Mouse (Mus musculus): ENCODE data around the gene Mafg. TPM values are rescaled to one million over a fixed set of nuclear protein-coding genes. Genes with fewer than 3 reads are reported as not detected.
A peak's percentile ranks its signal among the peaks of the same experiment; 100 is the strongest.

Gene Mafg
- polyA plus RNA-seq, 1 experiment from 2014 or later = 19.8 TPM

DNA sequence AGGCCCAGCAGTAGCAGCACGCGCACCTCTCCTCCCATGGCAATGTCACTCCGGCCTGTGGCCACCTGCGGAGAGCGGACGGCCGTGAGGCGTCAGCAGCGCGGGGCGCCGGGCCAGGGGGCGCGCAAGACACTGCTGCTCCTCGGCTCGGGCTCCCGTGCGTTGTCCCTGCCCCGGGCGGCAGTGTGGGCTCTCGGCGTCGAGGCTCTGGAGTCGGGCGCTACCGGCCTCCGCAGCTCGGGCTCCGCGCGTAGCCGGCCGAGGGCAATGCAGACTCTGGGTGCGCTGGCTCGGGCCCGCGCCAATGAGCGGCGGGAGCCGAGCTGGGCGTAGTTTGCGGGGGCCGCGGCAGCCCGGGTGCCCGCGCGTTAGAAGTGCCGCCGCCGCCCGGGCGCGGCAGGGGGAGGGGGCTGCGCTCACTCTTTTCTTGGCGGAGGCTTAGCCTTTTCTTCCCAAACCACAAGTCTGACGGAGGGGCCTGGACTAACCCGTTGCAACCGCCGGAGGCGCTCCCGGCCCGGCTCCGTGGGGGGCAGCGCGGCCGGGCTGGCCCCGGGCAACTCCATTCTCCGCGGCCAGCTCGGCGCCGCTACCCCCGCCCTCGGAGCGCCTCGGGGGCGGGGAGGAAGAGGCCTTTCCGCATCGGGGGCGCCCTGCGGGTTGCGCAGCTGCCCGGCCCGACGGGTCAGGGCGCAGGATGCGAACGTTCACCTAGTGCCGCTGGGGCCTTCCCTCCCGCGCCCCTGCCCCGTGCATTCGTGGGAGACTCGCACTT lies 27.1 kb upstream of the Mafg start:
- DNase-seq (ENCODE audit: low spot score) = peak; percentile 67
- Histone ChIP-seq H3K4me3 (peak overlapping the region; percentile 53), H3K27ac (replicated peaks) (peak overlapping the region; percentile 69), H3K27me3 (ENCODE audit: low read depth, poor library complexity, severe bottlenecking) (peaks cover 99% of the 10 kb centered on the region), H3K9me3 (replicated peaks) (no peaks in the 10 kb centered on the region), H3K4me1 (peaks cover 36% of the 10 kb centered on the region), H3K36me3 (no peaks in the 10 kb centered on the region)
- under 1% methylated on average over 95 of the region's 95 CpGs for WGBS

DNA sequence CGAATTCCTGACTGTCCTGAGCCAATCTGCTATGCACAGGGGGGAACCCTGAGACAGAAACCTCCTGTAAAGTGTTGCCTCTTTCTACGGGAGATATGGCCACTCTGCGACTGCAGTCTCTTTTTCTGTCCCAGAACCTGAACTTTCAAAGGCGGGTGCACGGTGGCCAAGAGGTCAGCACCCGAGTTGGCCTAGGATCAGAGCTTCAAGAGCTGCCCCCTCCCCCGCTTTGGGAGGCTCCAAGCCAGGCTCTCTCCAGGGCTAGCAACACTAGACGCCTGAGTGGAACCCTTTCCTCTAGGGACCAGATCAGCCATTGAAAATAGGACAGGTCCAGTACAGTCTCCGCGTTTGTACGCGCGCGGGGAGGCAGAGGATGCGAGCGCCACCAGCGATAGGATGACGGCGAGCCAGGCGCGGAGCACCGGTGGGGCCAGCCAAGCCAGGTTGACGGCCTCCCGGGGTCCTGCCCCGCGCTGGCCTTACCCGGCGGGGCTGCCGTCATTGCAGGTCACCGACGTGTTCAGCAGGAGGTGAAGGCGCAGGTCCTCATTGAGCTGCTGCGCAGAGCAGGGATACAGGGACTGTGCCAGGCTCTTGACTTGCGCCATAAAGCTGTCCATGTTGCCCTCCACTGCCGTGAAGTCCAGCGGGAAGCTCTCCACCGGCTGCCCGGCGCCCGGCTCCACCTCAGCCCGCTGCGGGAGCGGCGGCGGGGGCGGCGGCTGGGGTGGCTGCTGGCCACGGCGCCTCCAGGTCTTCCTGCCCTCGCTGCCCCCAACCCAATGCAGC lies 26.3 kb upstream of the Mafg start:
- Histone ChIP-seq H3K36me3 (no peaks in the 10 kb centered on the region), H3K4me3 (peak overlapping the region; percentile 53), H3K27me3 (ENCODE audit: low read depth, poor library complexity, severe bottlenecking) (peaks cover 93% of the 10 kb centered on the region), H3K4me1 (peaks cover 33% of the 10 kb centered on the region), H3K9me3 (replicated peaks) (no peaks in the 10 kb centered on the region), H3K27ac (replicated peaks) (peak overlapping the region; percentile 69; the same call in 1 of the 2 replicates)
- no peak for DNase-seq (ENCODE audit: low spot score)
- 3% methylated on average over 50 of the region's 50 CpGs for WGBS

DNA sequence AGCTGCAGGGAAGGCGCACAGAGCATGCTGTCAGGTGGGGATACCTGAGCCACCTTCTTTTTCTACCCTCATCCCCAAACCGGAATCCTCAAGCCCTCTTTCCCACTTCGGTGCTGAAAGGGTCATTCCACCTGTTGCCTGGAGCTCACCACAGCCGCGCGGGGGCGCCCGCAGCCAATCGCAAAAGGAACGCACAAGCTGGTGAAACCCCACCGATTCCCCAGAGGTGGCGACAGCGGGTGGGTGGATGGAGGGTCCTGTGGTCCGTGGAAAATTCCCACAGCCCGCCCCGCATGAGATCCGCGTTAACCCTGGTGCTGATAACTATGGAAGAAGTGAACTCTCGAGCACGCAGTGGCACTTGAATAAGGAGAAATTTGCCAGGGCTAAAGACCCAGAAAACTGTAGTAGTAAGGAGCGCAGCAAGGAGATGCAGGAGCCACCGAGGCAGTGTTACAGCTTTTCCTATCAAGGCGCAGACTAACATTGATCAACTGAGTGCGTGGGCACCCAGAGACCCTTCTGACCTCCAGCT lies 25.5 kb upstream of the Mafg start:
- peak overlapping the region; percentile 53 for H3K4me3 ChIP-seq
- WGBS = 3% methylated on average over 24 of the region's 24 CpGs
- peak; percentile 78 for DNase-seq (ENCODE audit: low spot score)
- H3K9me3 ChIP-seq (replicated peaks) = no peaks in the 10 kb centered on the region
- H3K36me3 ChIP-seq = no peaks in the 10 kb centered on the region
- H3K27ac ChIP-seq (replicated peaks) = no peak overlapping the region
- peaks cover 33% of the 10 kb centered on the region for H3K4me1 ChIP-seq
- H3K27me3 ChIP-seq (ENCODE audit: low read depth, poor library complexity, severe bottlenecking) = peaks cover 89% of the 10 kb centered on the region

DNA sequence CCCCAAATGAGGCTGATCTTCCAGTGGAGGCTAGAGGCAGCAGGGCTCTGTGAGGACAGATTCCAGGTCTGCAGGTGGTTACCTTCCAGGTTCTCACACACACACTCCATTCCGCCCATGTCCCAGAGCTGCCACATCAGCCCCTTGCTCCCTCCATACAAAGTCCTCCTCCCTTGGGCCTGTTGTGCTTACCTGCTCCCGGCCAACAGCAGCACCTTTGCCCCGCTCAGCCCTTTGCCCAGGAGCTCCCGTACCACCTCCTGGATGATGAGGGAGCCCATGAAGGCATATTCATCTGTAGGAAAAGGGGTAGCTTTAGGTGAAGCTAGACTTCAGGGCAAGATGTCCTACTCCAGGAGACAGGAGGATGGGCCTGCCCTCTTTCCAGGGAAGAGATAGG lies 23.9 kb upstream of the Mafg start:
- Histone ChIP-seq H3K27me3 (ENCODE audit: low read depth, poor library complexity, severe bottlenecking) (peaks cover 73% of the 10 kb centered on the region), H3K9me3 (replicated peaks) (no peaks in the 10 kb centered on the region), H3K4me1 (peaks cover 29% of the 10 kb centered on the region), H3K27ac (replicated peaks) (no peak overlapping the region), H3K36me3 (no peaks in the 10 kb centered on the region), H3K4me3 (no peak overlapping the region)
- 83% methylated on average over 4 of the region's 4 CpGs for WGBS
- DNase-seq (ENCODE audit: low spot score) = no peak

DNA sequence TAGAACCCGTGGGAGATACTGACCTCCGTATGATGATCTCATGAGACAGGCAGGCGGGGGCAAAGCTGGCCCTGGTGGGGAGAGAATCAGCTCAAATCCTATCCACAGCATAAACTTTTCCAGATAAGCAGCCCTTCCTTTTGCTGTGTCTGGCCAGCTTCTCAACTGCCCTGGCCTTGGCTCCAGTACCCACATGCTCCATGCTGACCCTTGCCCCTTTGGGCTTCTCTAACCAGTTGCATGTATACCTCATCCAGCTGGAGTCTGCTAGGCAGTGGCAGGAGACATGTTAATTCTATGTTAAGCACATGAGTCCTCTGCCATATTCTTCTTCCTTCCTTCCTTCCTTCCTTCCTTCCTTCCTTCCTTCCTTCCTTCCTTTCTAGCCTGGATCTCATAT lies 21.3 kb upstream of the Mafg start:
- H3K4me3 ChIP-seq = no peak overlapping the region
- DNase-seq (ENCODE audit: low spot score) = no peak
- no peak overlapping the region for H3K27ac ChIP-seq (replicated peaks)
- H3K27me3 ChIP-seq (ENCODE audit: low read depth, poor library complexity, severe bottlenecking) = peaks cover 47% of the 10 kb centered on the region
- peaks cover 13% of the 10 kb centered on the region for H3K4me1 ChIP-seq
- WGBS = 88% methylated on average over 3 of the region's 3 CpGs
- no peaks in the 10 kb centered on the region for H3K9me3 ChIP-seq (replicated peaks)
- H3K36me3 ChIP-seq = no peaks in the 10 kb centered on the region

DNA sequence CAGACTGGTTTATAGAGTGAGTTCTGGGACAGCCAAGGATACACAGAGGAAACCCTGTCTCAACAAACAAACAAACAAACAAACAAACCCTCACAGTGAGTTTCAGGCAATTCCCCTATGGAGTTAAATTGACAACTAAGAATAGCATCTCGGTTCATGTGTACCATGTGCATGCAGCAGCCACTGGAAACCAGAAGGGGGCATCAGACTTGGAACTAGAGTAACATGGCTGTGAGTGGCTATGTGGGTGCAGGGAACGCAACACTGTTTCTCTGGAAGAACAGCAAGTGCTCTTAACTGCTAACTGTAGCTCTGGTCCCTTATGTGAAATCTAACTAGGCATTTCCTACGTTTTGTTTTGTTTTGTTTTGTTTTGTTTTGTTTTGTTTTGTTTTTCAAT lies 18.5 kb upstream of the Mafg start:
- Histone ChIP-seq H3K27me3 (ENCODE audit: low read depth, poor library complexity, severe bottlenecking) (peaks cover 30% of the 10 kb centered on the region), H3K27ac (replicated peaks) (no peak overlapping the region), H3K4me1 (peaks cover 9% of the 10 kb centered on the region), H3K36me3 (no peaks in the 10 kb centered on the region), H3K9me3 (replicated peaks) (no peaks in the 10 kb centered on the region), H3K4me3 (no peak overlapping the region)
- 63% methylated on average over 3 of the region's 3 CpGs for WGBS
- DNase-seq (ENCODE audit: low spot score) = no peak

DNA sequence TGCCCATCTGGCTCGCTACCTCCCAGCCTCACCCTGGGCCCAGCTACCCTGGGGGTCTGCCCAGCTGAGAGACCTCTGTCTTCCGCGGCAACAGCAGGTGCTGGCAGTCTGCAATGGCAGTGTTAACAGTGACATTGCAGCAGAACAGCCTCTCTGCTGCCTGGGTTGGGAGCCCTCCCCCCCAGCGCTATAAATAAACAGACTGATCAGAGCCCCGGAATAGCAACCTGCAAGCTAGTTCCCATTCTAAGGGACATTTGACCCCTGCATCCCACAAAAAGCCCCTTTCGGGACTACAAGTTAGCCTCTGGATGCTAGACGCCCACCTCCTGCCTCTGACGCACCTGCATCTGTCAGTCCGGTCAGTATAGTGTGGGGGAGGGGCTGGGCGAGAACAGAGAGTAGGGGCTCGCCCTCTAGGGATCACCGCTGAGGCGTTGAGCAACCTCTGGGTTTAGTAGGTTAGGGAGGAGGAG lies 14.6 kb upstream of the Mafg start, which contains the start of gene Myadml2:
Gene Myadml2, minus strand, starts transcription at position 158 of the 476 bp plus-strand sequence.
- H3K36me3 ChIP-seq = no peaks in the 10 kb centered on the region
- no peaks in the 10 kb centered on the region for H3K9me3 ChIP-seq (replicated peaks)
- peak within 1 kb of the TSS; percentile 33 for H3K4me3 ChIP-seq
- peaks cover 20% of the 10 kb centered on the region for H3K4me1 ChIP-seq
- DNase-seq (ENCODE audit: low spot score) = no peak
- H3K27ac ChIP-seq (replicated peaks) = peak within 1 kb of the TSS; percentile 30; the same call in 1 of the 2 replicates
- H3K27me3 ChIP-seq (ENCODE audit: low read depth, poor library complexity, severe bottlenecking) = peaks cover 25% of the 10 kb centered on the region
- WGBS = 7% methylated on average over 13 of the region's 13 CpGs

DNA sequence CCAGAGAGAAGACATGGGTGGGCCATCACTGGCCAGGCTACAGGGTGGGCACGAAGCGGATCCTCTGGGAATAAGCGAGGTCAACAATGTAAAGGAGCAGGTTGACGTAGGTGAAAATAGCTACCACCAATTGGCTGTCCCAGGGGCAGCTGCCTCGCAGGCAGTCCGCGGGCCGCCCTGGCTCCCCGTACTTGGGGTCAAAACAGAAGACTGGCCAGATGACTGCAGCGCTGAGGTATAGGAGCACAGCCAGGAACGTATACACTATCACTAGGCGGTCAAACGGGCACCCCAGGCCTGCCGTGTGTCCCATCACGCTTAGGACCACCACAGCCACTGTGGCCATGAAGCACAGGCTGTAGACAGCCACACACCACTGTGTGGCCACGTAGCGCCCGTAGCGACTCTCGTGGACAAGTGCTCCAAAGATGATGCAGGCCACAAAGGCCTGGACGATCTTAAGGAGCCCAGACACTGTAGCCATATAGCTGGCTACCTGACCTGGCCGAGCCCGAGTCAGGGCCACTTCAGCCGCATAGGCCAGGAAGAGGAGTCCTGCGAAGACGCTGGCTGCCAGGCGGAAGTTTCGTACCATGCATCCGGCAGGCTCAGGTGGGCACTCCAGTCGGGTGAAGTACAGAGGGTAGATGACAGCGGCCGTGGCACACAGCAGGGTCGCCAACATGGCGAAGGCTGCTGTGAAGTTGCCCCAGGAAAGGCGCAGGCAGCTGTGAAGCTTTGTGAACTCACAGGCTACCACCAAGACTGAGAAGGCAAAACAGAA lies 13.8 kb upstream of the Mafg start:
- DNase-seq (ENCODE audit: low spot score) = no peak
- Histone ChIP-seq H3K36me3 (no peaks in the 10 kb centered on the region), H3K4me1 (peaks cover 28% of the 10 kb centered on the region), H3K27ac (replicated peaks) (no peak overlapping the region), H3K27me3 (ENCODE audit: low read depth, poor library complexity, severe bottlenecking) (peaks cover 33% of the 10 kb centered on the region), H3K4me3 (no peak overlapping the region), H3K9me3 (replicated peaks) (no peaks in the 10 kb centered on the region)
- 79% methylated on average over 35 of the region's 35 CpGs for WGBS

DNA sequence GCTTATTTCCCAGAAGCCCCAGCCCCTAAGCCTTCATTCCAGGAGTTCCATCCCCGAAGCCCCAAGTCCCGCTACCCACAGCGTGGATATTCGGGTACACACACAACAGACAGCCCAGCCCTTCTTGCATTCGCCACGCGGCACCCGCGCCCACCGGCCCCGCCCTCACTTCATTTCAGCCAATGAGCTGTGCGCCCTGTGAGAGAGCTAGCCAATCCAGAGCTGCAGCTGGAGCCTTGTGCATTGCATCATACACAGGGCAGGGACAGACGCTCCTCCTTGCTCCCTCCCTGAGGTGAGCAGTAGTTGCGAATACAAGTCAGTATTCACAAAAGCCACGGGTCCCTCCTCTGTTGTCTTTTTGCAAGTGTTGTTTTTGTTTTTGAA lies 10.2 kb upstream of the Mafg start, which contains the start of gene Pycr1:
Gene Pycr1, minus strand, starts transcription at position 169 of the 387 bp plus-strand sequence.
- Histone ChIP-seq H3K36me3 (no peaks in the 10 kb centered on the region), H3K4me1 (peaks cover 40% of the 10 kb centered on the region), H3K27me3 (ENCODE audit: low read depth, poor library complexity, severe bottlenecking) (peaks cover 45% of the 10 kb centered on the region), H3K27ac (replicated peaks) (peak within 1 kb of the TSS; percentile 87), H3K9me3 (replicated peaks) (no peaks in the 10 kb centered on the region), H3K4me3 (peak within 1 kb of the TSS; percentile 68)
- DNase-seq (ENCODE audit: low spot score) = peak; percentile 95
- WGBS = under 1% methylated on average over 15 of the region's 15 CpGs

DNA sequence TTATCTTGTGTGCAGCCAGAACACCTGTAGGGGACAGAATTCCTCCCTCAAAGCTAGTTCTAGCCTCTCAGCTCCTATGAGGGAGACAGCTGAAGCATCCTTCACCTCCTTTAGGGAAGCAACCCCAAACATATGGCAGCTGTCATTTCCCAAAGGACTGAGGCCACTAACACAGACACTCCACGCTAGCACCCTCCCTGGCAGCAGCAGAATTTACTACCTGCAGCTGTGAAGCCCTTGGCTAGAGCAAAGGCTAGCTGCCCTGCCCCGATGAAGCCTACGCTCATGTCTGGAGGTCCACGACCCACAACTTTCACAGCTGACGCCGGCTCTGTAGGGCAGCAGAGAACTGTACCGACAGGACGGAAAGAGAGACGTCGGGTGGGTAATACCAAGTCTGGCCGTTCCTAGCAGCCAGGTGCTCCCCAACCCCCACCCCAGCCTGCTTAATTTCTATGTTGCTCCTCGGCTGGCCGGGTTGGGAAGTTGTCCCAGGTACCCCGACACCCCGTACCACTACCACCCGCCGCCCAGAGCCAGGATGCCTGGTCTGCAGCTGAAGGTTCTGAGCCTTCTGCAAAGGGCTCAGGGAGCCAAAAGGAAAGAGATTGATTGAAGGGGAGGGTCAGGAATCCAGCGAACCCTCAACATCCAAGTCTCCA lies 9.7 kb upstream of the Mafg start:
- Histone ChIP-seq H3K36me3 (no peaks in the 10 kb centered on the region), H3K27me3 (ENCODE audit: low read depth, poor library complexity, severe bottlenecking) (peaks cover 45% of the 10 kb centered on the region), H3K9me3 (replicated peaks) (no peaks in the 10 kb centered on the region), H3K4me1 (peaks cover 36% of the 10 kb centered on the region), H3K4me3 (peak overlapping the region; percentile 68), H3K27ac (replicated peaks) (peak overlapping the region; percentile 87)
- WGBS = 5% methylated on average over 18 of the region's 18 CpGs
- no peak for DNase-seq (ENCODE audit: low spot score)

DNA sequence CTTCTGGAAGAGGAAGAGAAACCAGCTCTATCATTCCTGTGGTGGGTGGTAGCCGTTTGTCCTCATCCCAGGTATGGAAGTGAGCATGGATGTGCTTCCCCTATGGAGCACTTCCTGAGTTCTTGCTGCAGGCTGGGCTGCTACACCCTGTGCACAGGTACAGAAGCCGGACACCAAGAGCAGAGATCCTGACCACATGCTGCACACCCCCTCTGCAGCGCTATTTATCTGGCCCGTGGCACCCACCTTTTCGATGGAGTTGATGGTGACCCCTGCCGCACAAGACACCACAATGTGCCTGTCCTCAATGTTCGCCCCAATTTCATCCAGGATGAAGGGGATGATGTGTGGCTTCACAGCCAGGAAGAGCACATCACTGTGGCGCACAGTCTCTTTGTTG lies 8.5 kb upstream of the Mafg start:
- H3K27me3 ChIP-seq (ENCODE audit: low read depth, poor library complexity, severe bottlenecking) = peaks cover 35% of the 10 kb centered on the region
- H3K4me1 ChIP-seq = peaks cover 30% of the 10 kb centered on the region
- no peaks in the 10 kb centered on the region for H3K36me3 ChIP-seq
- H3K27ac ChIP-seq (replicated peaks) = no peak overlapping the region
- WGBS = 89% methylated on average over 8 of the region's 8 CpGs
- no peak overlapping the region for H3K4me3 ChIP-seq
- H3K9me3 ChIP-seq (replicated peaks) = no peaks in the 10 kb centered on the region
- no peak for DNase-seq (ENCODE audit: low spot score)

DNA sequence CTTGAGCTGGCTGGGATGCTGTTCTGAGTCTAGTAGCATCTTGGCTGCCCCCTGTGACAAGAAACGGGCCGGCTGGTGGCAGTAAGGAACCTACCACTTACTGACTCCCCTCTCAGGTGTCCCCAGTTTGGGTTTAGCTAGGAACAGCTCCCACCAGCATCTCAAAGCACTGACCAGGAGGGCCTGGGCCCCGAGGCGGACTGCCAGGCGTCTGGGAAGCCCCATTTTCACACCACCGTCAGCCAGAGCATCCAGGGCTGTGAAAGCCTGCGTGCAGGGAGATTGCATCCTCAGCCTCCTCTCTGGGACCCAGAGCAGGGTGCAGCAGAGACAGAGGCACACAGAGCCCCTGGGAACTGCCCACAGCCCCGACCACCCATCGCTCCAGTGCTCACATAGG lies 7.9 kb upstream of the Mafg start:
- H3K36me3 ChIP-seq = no peaks in the 10 kb centered on the region
- peaks cover 31% of the 10 kb centered on the region for H3K27me3 ChIP-seq (ENCODE audit: low read depth, poor library complexity, severe bottlenecking)
- peaks cover 30% of the 10 kb centered on the region for H3K4me1 ChIP-seq
- peak overlapping the region; percentile 7; the same call in 1 of the 2 replicates for H3K4me3 ChIP-seq
- H3K27ac ChIP-seq (replicated peaks) = no peak overlapping the region
- DNase-seq (ENCODE audit: low spot score) = no peak
- no peaks in the 10 kb centered on the region for H3K9me3 ChIP-seq (replicated peaks)
- WGBS = 64% methylated on average over 9 of the region's 9 CpGs
